Mouse (Mus musculus) adrenal gland, adult (tissue): Measurements from ENCODE around the gene Igfbp6.
"Not testable (repeated sequence)": the region's sequence is repeated elsewhere in the genome, so short reads cannot be mapped to it uniquely, and the experiment has no call there.

Experiments
- DNase-seq, 2 experiments: peaks; one replicate each; pipeline ENCODE4 v3.0.0; 2022 to 2023; ENCODE audit warnings: low spot score in 1 of 2; ENCODE audit not compliant: inconsistent age in 2 of 2

Gene Igfbp6

DNA sequence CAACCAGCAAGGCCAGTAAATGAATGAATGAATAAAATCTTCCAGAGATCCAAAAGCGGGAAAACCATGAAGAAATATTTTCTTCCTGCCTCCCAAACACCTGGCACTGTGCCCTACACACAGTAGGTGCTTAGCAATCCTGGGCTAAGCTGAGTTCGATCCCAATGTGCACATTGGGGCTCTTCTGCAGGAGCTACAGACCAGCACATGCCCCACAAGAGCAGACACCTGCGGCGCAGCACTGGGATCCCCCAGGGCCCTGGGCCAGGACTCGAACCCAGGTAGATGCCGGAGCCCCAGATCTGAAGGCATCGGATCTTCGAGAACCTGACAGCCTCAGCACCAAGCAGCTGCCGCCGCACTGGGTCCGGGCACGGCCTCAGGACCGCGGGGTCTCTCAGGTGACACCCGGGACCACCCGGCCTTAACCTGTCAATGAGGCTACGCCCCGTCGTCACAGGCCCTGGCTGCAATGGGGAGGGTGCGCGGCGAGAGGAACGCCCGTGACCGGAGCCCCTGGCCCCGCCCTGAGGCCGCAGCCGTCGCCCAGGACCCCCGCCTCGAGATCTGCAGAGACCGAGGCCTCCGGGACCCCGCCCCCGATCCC is 8.5 kb upstream of the Igfbp6 start:
- DNase-seq, result no peak

DNA sequence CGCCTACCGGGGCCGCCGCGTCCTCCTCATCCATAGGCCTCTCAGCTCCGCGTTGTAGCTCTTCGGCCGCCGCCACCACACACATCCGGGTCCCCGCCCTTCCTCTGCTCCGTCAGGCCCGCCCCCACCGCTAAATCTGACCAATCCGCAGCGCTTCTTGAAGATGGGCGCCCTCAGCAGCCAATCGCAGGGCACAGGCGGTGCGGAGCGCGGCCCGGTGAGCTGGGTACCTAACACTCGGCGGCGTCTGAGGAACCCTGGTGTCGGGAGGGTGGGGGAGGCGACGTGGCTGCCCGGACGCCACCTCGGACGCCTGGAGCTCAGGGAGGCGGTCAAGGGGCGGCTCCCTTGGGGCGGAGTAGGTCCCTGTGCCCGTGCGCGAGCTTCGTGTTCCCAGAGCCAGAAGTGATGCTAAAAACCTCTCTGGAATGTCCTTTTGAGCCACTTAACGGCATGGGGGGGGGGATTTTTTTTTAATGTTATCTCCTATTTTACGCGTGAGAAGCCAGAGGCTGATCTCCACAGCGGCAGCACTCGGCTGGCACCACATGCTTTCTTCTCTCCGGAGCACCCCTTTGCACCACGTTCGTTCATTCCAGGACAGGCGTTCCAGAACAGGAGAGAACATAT is 7.9 kb upstream of the Igfbp6 start, which contains the start of gene Spryd3:
Gene Spryd3 (minus strand): TSS at position 106 of the 630 bp plus-strand sequence.
- DNase-seq, result peak; percentile 98 to 100

DNA sequence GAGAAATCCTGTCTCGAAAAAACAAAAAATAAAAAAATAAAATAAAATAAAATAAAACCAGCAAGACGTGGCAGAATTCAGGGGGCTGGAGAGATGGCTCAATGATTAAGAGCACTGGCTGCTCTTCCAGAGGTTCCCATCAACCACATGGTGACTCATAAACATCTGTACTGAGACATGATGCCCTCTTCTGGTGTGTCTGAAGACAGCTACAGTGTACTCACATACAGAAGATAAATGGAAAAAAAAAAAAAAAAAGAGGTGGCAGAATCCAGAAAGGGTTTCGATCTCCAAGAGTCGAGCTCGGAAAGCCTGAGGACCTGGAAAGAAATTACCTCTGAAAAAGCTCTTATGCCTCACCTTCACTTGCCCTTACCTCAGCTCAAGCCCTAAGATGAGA is 3.0 kb upstream of the Igfbp6 start:
- DNase-seq, result no peak

DNA sequence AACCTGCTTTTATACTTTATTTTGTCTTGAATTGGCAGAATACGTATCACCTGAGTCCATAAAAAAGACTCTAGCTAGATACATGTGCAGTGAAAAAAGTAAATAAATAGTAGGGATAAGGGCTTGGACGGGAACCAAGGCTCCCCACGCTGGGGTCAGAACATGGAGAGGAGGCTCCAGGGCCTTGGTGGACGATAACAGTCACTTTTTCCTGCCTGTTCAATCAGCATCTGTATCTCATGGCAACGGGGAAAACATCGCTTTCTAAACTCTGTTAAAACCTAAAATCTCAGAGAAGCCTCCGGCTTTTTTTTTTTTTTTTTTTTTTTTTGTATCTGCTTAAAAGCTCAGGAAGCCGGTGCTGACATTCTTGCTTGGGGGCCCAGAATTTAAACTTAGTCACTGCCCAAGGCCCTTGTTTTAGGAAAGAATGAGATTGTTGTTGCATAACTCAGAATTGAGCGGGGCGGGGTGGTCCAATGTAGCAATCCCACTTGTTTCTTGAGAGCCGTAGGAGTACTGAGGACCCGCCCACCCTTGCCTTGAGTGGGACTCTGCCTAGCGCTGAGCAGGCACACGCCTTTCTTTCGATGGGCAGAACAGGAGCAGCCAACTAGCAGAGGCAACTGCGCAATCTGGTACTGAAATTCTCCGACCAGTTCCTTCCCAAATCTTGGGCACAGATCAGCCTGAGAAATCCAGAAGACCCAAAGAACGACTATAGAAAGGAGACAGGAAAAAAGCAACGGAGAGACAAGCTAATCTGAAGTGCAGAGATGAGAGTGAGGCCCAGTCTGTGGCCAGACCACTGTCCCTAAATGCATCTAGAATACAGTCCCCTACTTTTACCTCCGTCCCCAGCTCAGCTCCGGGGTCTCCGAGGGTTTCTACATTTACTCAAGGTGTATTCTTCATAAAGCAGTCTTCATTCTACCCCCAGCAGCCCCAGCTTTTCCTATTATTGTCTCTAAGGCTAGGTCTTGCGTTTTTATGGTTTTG is 949 bp upstream of the Igfbp6 start:
- no peak for DNase-seq

DNA sequence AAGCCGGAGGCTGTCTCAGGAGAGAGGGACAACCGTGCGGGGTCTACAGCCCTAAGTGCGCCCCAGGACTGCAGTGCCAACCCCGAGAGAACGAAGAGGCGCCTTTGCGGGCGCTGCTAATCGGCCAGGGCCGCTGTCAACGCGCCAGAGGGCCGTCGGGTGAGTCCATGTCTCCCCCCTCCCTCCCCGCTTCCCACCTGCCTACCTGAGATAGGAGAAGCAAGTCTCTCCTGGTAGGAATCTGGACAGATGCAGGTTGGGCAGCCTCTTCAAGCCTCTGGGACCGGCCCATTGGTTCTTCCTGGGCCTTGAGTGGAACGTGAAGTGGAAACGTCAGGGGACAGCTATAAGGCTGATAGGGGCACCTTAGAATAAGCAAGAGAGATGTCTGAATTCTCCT is 564 bp downstream of the Igfbp6 start:
- DNase-seq, result no peak

DNA sequence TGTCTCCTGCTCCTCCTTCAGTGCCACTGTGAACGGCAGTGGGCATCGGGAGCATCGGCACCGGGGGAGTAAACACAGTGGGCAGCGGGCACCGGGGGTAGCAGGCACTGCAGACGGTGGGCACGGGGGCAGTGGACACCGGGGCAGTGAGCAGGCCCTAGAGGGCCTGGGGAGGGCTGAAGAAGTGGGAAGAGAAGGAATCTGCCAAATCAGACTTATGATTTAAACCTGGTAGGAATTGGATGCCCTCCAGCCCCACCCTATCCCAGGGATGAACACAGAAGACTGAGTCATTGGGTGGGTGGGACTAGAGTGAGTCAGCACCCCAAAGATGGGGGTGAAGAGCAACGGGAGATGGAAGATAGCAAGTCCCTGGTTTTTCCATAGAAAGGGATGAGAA is 1.2 kb downstream of the Igfbp6 start:
- DNase-seq, result peak; percentile 85 to 91

DNA sequence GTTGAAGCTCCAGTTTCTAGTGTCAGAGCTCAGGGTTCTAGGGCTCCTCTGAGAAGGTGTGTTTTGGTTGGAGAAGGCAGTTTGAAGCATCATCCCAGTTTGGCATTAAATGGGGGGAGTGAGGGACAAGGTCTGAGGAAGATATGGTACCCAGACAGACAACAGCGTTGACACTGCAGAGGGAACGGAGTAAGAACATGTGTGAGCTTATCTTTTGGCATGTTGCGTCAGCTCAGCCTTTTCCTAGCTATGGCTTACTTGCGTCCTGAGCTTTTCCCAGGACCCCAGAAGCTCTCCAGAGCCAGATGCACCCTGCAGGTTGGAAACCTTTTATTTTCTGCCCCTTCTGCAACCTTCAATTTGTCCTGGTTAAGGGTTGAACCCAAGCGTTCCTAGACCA is 1.9 kb downstream of the Igfbp6 start:
- DNase-seq, result no peak

DNA sequence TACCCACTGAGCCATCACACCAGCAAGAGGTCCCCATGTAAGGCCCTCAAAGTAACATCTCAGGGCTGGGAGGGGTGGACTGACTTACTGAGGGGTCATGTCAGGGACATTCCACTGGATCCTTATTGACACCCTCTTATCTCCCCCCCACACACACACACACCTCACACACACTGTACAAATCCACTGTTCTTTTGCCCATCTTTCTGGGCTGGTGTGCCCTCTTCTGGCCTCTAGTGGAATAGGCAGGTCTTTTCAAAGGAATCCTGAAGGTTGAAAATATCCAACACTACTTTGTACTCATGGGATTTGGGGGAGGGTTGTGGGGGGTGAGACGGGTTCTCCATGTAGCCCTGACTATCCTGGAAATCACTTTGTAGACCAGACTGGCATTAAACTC is 2.7 kb downstream of the Igfbp6 start:
- peak in 1 of 2 experiments; percentile 77 for DNase-seq

GRCm38 (mm10) chr15:102147674-102148402 is 3.7 kb downstream of the Igfbp6 start:
- no peak for DNase-seq

DNA sequence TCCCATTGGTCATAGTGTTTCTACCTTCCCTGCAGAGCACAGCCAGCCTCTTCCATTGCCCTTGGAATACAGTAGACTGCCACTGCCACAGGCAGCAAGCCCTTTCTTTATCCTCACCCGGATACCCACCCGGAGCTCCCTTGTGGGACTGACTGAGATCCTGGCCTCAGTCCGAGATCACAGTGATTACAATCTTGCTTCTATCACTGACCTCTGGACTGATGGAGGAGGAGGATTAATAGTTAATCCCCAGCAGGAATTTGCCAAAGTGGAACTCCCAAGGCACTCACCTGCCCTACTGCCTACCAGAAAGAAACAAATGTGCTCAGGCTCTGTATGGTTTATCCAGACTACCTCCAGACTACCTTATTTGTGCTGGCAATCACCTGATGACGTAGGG is 5.4 kb downstream of the Igfbp6 start:
- no peak for DNase-seq

DNA sequence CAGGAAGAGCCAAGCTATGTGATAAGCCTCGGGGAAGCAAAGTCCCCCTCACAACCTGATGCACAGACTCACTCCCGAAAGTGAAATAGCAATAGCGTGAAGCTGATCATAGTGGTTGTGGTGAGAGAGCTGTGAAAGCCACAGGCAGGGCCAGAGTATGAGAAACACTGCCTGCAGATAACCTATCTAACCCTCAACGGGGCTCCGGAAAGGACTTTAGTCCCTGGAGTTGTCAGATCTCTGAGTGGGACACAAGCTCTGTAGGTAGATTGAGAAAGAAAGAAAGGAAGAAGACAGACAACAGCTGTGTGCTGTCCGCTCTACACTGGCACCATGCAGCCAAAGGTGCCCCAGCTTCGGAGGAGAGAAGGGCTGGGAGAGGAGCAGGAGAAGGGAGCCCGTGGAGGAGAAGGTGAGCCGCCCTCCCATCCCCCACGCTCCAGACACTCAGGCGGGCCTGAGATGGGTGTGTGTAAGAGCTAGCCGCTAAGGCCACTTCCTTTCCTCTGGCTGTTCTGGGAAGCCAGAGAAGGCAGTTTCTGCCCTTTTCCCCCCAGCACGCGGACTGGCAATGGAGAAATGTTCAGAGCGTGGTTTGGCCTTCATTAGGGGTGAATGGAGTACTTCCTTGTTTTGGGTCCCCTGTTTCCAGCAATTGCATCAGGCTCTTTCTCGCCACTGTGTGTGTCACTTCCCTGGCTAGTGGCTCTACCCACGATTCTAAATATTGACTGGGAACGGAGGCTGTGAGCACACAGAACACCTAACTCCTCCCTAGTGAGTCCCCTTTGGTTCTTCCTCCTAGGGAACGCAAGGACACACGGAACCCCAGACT is 6.4 kb downstream of the Igfbp6 start, which contains the start of gene Soat2:
Gene Soat2 (plus strand): TSS at position 226 of the 835 bp plus-strand sequence.
- DNase-seq, result peak in 1 of 2 experiments; percentile 69

- no peak for DNase-seq
These were observed 8.5 kb downstream of the Igfbp6 start for GRCm38 (mm10) chr15:102152646-102153045.

DNA sequence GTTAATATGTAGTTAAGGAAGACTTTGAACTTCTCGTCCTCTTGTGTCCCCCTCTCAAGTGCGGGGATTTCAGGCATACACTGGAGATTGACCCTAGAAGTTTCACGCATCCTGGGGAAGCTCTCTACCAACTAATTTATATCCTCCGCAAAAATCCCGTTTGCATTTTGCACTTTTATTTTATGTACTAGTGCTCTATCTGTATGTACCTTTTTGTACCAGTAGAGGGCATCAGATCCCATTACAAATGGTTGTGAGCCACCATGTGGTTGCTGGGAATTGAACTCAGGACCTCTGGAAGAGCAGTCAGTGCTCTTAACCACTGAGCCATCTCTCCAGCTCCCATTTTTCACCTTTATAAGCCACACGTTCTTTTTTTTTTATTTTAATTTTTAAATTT is 10.8 kb downstream of the Igfbp6 start:
- DNase-seq, result not testable (repeated sequence)

DNA sequence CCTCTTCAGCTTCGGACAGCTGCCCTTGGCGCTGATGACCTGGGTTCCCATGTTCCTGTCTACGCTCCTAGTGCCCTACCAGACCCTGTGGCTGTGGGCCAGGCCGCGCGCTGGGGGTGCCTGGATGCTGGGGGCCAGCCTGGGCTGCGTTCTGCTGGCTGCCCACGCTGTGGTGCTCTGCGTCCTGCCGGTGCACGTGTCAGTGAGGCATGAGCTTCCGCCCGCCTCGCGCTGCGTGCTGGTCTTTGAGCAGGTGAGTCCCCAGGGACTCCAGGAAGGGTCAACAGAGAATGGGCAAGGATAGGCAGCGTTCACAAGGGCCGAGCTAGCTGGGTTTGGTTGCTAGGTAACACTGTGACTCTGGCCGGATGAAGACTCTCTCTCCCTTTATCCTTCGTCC is 12.7 kb downstream of the Igfbp6 start:
- no peak for DNase-seq

DNA sequence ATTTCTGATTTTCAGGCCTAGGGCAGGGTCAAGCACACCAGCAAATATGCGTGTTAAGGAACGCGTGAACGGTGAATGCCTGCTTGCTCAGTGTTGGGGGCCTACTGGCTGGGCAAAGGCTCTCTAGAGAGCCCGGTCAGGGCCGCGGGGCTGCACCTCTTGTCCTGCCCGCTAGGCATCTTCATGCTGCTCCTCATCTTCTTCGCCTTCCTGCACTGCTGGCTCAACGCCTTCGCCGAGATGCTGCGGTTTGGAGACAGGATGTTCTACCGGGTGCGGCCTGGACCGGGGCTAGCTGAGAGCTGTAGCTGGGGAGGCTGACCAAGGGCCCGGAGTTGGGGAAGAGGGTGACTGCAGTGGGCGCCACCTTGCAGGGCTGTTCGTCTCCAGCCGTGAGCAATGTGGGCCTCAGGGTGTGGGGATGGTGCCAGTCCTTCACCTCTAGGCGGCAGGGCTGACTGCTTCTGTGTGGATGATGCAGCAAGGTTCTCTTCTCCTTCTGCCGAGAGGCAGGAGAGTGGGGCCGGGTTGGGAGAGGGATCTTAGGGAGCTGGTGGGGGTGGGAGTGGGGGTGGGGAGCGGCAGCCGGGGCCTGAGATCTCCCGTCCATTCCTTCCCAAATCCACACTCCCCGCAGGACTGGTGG is 16.4 kb downstream of the Igfbp6 start:
- no peak for DNase-seq

GRCm38 (mm10) chr15:102163900-102164693 is 19.9 kb downstream of the Igfbp6 start:
- DNase-seq, result peak in 1 of 2 experiments; percentile 77

DNA sequence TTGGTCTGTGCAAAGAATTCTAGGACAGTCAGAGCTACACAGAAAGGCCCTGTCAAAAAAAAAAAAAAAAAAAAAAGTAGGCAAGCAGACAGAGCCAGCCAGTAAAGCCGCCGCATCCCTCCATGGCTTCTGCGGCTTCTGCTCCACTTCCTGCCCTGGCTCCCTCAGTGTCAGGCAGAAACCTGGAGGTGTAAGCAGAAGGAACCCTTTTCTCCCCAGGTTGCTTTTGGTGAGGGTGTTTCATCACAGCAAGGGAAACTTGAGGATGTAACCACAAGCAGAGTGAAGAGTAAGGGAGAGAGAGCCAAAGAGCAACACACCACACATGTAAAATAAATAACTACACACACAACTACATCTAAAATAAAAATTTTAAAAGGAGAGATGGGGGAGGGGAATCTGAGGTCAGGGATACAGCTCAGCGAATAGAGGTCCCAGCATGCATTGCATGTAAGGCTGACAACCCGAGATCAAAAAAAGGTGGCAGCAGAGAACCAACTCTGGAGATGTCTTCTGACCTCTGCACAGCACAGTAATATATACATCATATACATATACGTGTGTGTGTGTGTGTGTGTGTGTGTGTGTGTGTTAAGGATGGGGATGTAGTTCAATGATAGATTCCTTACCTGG is 21.4 kb downstream of the Igfbp6 start:
- DNase-seq, result no peak

DNA sequence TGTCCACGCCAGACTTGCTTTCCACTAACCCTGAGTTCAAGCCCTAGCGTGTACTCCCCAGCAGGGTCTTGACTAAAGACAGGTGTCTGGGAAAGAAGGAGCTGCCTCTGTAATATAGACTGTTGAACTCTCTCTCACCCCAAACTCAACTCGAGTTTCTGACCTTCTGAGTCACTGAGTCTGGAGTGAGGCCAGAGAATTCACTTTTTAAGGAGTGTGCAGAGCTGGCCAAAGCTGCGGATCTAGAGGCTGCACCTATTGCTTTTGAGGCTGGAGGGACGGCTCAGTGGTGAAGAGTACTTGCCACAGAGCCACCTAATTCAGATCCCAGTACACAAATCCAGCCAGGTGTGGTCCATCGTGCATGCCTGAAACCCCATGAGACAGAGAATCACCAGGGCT is 23.5 kb downstream of the Igfbp6 start:
- peak; percentile 72 to 92 for DNase-seq
